Mouse (Mus musculus) embryo, embryonic 10 days (tissue): ENCODE data around the gene Eddm3b.
"Not testable (repeated sequence)": the region's sequence is repeated elsewhere in the genome, so short reads cannot be mapped to it uniquely, and the experiment has no call there.

ENCODE experiments used
- DNase-seq: peaks from one replicate; pipeline ENCODE4 v3.0.0-alpha.2; 2015; ENCODE audit warnings: low spot score

Eddm3b gene

GRCm38 (mm10) chr14:51094096-51094875 is 19.9 kb upstream of the Eddm3b start:
- DNase-seq = no peak

GRCm38 (mm10) chr14:51094921-51095320 is 19.3 kb upstream of the Eddm3b start:
- DNase-seq = no peak

GRCm38 (mm10) chr14:51095736-51096524 is 18.3 kb upstream of the Eddm3b start:
- DNase-seq = no peak

- not testable (repeated sequence) for DNase-seq
Observed at GRCm38 (mm10) chr14:51098300-51098699, 15.9 kb upstream of the Eddm3b start.

- no peak for DNase-seq
Observed at GRCm38 (mm10) chr14:51098921-51099320, 15.3 kb upstream of the Eddm3b start.

- no peak for DNase-seq
Observed at GRCm38 (mm10) chr14:51101284-51101683, 12.9 kb upstream of the Eddm3b start.

- peak; percentile 79 for DNase-seq
Observed at GRCm38 (mm10) chr14:51103217-51103616, 11.0 kb upstream of the Eddm3b start.

- DNase-seq = no peak
Observed at GRCm38 (mm10) chr14:51104366-51104765, 9.9 kb upstream of the Eddm3b start.

- no peak for DNase-seq
Observed at GRCm38 (mm10) chr14:51106449-51106967, 7.7 kb upstream of the Eddm3b start.

- no peak for DNase-seq
Observed at GRCm38 (mm10) chr14:51111966-51112365, 2.3 kb upstream of the Eddm3b start.

- no peak for DNase-seq
Observed at GRCm38 (mm10) chr14:51113476-51113875, 750 bp upstream of the Eddm3b start.

- DNase-seq = no peak
Observed at GRCm38 (mm10) chr14:51125684-51126083, 11.5 kb downstream of the Eddm3b start.

- no peak for DNase-seq
Observed at GRCm38 (mm10) chr14:51127648-51128258, 13.5 kb downstream of the Eddm3b start.

GRCm38 (mm10) chr14:51128775-51129623 is 14.8 kb downstream of the Eddm3b start:
- DNase-seq = no peak

- no peak for DNase-seq
Observed at GRCm38 (mm10) chr14:51129624-51129975, 15.4 kb downstream of the Eddm3b start.

GRCm38 (mm10) chr14:51130315-51130940 is 16.2 kb downstream of the Eddm3b start:
- no peak for DNase-seq

- DNase-seq = no peak
Observed at GRCm38 (mm10) chr14:51131086-51131815, 17.0 kb downstream of the Eddm3b start.

GRCm38 (mm10) chr14:51132372-51132771 is 18.1 kb downstream of the Eddm3b start:
- no peak for DNase-seq

- no peak for DNase-seq
Observed at GRCm38 (mm10) chr14:51140342-51140741, 26.1 kb downstream of the Eddm3b start.

- DNase-seq = no peak
Observed at GRCm38 (mm10) chr14:51142119-51142518, 27.9 kb downstream of the Eddm3b start.

GRCm38 (mm10) chr14:51142568-51142967 is 28.3 kb downstream of the Eddm3b start:
- no peak for DNase-seq
